Mouse (Mus musculus) small intestine, adult 2 months (tissue): Measurements from ENCODE around the gene Tcf7l1.

ENCODE experiments used
- CTCF ChIP-seq: fragments of 200-500 bp; IDR thresholded peaks from 2 replicates; pipeline ENCODE4 v1.5.1; 2012; ENCODE audit warnings: low read depth, mild to moderate bottlenecking, control low read depth, inconsistent platforms, low read length, moderate library complexity, mixed read lengths; ENCODE audit not compliant: insufficient replicate concordance, insufficient read length; ENCODE audit errors: extremely low read depth
- POLR2A ChIP-seq: fragments of 200-500 bp; IDR thresholded peaks from 2 replicates; pipeline ENCODE4 v1.6.1; 2012; ENCODE audit warnings: low read depth, mild to moderate bottlenecking, control low read depth, inconsistent platforms, low read length, moderate library complexity

DNA sequence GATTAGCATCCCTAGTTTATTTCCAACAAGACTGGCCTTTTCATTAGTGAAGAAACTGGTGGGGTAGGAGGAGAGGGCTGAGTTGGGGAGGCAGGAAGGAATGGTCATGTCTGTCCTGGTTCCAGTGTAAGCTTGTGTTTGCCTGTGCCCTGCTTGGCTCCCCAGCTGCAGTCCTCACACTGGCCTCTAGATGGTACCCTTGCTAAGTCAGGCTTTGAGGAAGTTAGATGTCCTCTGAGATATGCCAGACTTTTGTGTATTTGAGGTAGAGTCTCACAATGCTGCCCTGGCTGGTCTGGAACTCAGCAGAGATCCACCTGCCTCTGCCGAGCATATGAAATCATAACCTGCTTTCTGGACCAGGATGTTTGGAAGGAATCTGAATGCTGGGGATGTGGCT is 187.3 kb downstream of the Tcf7l1 start:
- TF ChIP-seq CTCF (peak; percentile 86; the same call in 1 of the 2 replicates), POLR2A (no peak)
